Mouse (Mus musculus): ENCODE data around the gene Sdcbp2. TPM values are rescaled to one million over a fixed set of nuclear protein-coding genes. Genes with fewer than 3 reads are reported as not detected.

Sdcbp2 gene
- polyA plus RNA-seq, 1 experiment: 0.41 TPM

DNA sequence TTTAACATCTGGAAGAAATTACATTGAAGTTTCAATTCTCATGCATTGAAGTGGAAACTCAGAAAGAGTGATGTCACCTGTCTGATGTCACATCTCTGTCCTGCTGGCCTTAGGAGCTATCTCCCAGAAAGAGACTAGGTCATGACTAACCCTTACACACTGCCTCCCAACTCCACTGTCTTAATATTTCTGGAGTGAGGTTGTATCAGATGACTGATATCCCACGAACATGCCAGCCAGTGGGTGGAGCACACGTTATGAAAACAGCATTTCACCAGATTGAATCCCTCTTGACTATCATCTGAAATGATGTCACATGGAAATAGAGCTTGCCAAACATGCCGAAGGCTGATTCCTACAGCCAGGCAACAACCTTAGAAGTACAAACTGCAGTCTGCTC is 7.4 kb upstream of the Sdcbp2 start:
- TF ChIP-seq MYOD1 (IDR thresholded peaks at IDR 0.05; ENCODE audit: control insufficient read depth in 1 of 3, insufficient read length in 2 of 3, low read depth in 2 of 3) (no peak), MYOG (IDR thresholded peaks at IDR 0.05; ENCODE audit: control insufficient read depth in 1 of 3, insufficient read depth in 1 of 3, insufficient read length in 2 of 3, low read depth in 2 of 3) (no peak), E2F4 (IDR thresholded peaks at IDR 0.05; ENCODE audit: insufficient read depth) (no peak), MAX (IDR thresholded peaks at IDR 0.05; ENCODE audit: low read depth) (no peak), POLR2A (IDR thresholded peaks at IDR 0.05; ENCODE audit: insufficient read length, low read depth) (no peak), TCF12 (IDR thresholded peaks at IDR 0.05; ENCODE audit: insufficient read depth, poor library complexity, severe bottlenecking) (no peak), POLR2AphosphoS2 (IDR thresholded peaks at IDR 0.05; ENCODE audit: insufficient read length, low read depth) (no peak), TCF3 (IDR thresholded peaks at IDR 0.05; ENCODE audit: insufficient read length, low read depth) (no peak), SRF (IDR thresholded peaks at IDR 0.05; ENCODE audit: control insufficient read depth, insufficient read length, low read depth) (no peak), REST (IDR thresholded peaks at IDR 0.05; ENCODE audit: insufficient read depth, insufficient read length) (no peak), CEBPB (IDR thresholded peaks at IDR 0.05; ENCODE audit: insufficient read depth, poor library complexity, severe bottlenecking) (no peak), USF1 (IDR thresholded peaks at IDR 0.05; ENCODE audit: low read depth) (no peak)
- no peak overlapping the region for H3K4me2 ChIP-seq (ENCODE audit: low read depth)
- H3ac ChIP-seq (ENCODE audit: control insufficient read depth, insufficient read length): no peak overlapping the region
- H3K27me3 ChIP-seq (ENCODE audit: control insufficient read depth, insufficient read depth, insufficient read length): no peaks in the 10 kb centered on the region
- no peaks in the 10 kb centered on the region for H3K79me2 ChIP-seq (ENCODE audit: control insufficient read depth, insufficient read depth)
- H3K4me3 ChIP-seq: no peak overlapping the region
- H3K36me3 ChIP-seq (ENCODE audit: control insufficient read depth, insufficient read depth): peaks cover 46% of the 10 kb centered on the region

DNA sequence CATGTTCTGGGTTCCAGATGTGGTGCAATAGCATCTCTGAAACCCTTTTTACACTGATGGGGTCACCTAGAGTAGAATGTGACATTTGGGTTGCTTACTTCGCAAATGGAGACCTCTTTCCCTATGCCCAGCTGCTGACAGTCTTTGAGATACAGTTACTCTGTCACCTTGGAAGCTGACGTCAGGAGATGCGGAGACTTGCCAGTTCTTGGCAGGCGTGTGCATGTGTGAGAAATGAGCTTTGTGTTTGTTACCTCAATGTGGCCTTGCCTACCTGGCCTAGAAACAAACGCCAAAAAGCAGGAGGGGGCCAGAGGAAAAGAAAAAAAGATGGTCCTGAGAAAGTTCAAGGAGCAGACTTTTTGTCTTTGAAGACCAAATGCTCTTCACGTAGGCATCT is 5.6 kb upstream of the Sdcbp2 start:
- Histone ChIP-seq H3K36me3 (ENCODE audit: control insufficient read depth, insufficient read depth) (peaks cover 31% of the 10 kb centered on the region), H3K27me3 (ENCODE audit: control insufficient read depth, insufficient read depth, insufficient read length) (no peaks in the 10 kb centered on the region), H3K4me2 (ENCODE audit: low read depth) (no peak overlapping the region), H3ac (ENCODE audit: control insufficient read depth, insufficient read length) (no peak overlapping the region), H3K79me2 (ENCODE audit: control insufficient read depth, insufficient read depth) (no peaks in the 10 kb centered on the region), H3K4me3 (no peak overlapping the region)
- TF ChIP-seq MYOD1 (IDR thresholded peaks at IDR 0.05; ENCODE audit: control insufficient read depth in 1 of 3, insufficient read length in 2 of 3, low read depth in 2 of 3) (no peak), MAX (IDR thresholded peaks at IDR 0.05; ENCODE audit: low read depth) (no peak), REST (IDR thresholded peaks at IDR 0.05; ENCODE audit: insufficient read depth, insufficient read length) (no peak), MYOG (IDR thresholded peaks at IDR 0.05; ENCODE audit: control insufficient read depth in 1 of 3, insufficient read depth in 1 of 3, insufficient read length in 2 of 3, low read depth in 2 of 3) (no peak), E2F4 (IDR thresholded peaks at IDR 0.05; ENCODE audit: insufficient read depth) (no peak), SRF (IDR thresholded peaks at IDR 0.05; ENCODE audit: control insufficient read depth, insufficient read length, low read depth) (no peak), POLR2AphosphoS2 (IDR thresholded peaks at IDR 0.05; ENCODE audit: insufficient read length, low read depth) (no peak), TCF12 (IDR thresholded peaks at IDR 0.05; ENCODE audit: insufficient read depth, poor library complexity, severe bottlenecking) (no peak), USF1 (IDR thresholded peaks at IDR 0.05; ENCODE audit: low read depth) (no peak), POLR2A (IDR thresholded peaks at IDR 0.05; ENCODE audit: insufficient read length, low read depth) (no peak), CEBPB (IDR thresholded peaks at IDR 0.05; ENCODE audit: insufficient read depth, poor library complexity, severe bottlenecking) (no peak), TCF3 (IDR thresholded peaks at IDR 0.05; ENCODE audit: insufficient read length, low read depth) (no peak)

DNA sequence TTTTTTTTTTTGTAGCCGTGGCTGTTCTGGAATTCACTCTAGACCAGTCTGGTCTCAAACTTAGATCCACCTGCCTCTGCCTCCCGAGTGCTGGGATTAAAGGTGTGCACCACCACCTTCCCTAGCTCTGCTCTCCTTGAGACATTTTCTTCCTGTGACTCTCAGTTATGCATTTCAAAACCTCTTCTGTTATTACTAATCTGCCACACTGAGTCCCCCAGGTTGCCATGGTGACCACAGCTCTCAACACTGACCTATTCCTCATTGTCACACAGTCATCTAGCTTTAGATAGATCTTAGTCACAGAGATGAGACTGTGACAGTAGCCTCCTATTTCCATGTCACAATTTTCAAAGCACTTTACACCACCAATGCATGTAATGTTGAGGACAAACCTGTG is 3.0 kb upstream of the Sdcbp2 start:
- H3K4me3 ChIP-seq: no peak overlapping the region
- H3K79me2 ChIP-seq (ENCODE audit: control insufficient read depth, insufficient read depth): no peaks in the 10 kb centered on the region
- H3K4me2 ChIP-seq (ENCODE audit: low read depth): no peak overlapping the region
- H3K36me3 ChIP-seq (ENCODE audit: control insufficient read depth, insufficient read depth): peaks cover 8% of the 10 kb centered on the region
- no peaks in the 10 kb centered on the region for H3K27me3 ChIP-seq (ENCODE audit: control insufficient read depth, insufficient read depth, insufficient read length)
- TF ChIP-seq USF1 (IDR thresholded peaks at IDR 0.05; ENCODE audit: low read depth) (no peak), MAX (IDR thresholded peaks at IDR 0.05; ENCODE audit: low read depth) (no peak), CEBPB (IDR thresholded peaks at IDR 0.05; ENCODE audit: insufficient read depth, poor library complexity, severe bottlenecking) (no peak), MYOG (IDR thresholded peaks at IDR 0.05; ENCODE audit: control insufficient read depth in 1 of 3, insufficient read depth in 1 of 3, insufficient read length in 2 of 3, low read depth in 2 of 3) (no peak), POLR2A (IDR thresholded peaks at IDR 0.05; ENCODE audit: insufficient read length, low read depth) (no peak), MYOD1 (IDR thresholded peaks at IDR 0.05; ENCODE audit: control insufficient read depth in 1 of 3, insufficient read length in 2 of 3, low read depth in 2 of 3) (no peak), TCF12 (IDR thresholded peaks at IDR 0.05; ENCODE audit: insufficient read depth, poor library complexity, severe bottlenecking) (no peak), SRF (IDR thresholded peaks at IDR 0.05; ENCODE audit: control insufficient read depth, insufficient read length, low read depth) (no peak), E2F4 (IDR thresholded peaks at IDR 0.05; ENCODE audit: insufficient read depth) (no peak), REST (IDR thresholded peaks at IDR 0.05; ENCODE audit: insufficient read depth, insufficient read length) (no peak), POLR2AphosphoS2 (IDR thresholded peaks at IDR 0.05; ENCODE audit: insufficient read length, low read depth) (no peak), TCF3 (IDR thresholded peaks at IDR 0.05; ENCODE audit: insufficient read length, low read depth) (no peak)
- H3ac ChIP-seq (ENCODE audit: control insufficient read depth, insufficient read length): no peak overlapping the region

DNA sequence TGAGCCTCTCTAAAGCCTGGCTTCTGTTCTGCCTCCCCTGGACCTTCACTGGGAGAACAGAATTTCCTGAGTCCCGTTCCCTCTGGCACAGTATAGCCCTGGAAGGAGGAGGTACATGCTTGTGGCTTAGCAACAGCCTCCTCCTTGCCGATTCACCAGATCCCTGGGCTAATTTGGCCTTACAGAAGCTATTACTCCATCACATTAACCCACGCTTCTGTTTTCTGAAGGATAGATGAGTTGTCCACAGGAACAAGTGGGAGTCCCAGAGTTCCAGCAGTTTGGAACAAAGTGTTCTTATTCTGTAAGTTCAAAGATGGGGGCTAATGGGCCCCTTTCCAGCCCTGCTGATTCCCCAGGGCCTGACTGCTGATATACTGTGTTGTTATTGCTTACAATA is 1.2 kb downstream of the Sdcbp2 start:
- H3K36me3 ChIP-seq (ENCODE audit: control insufficient read depth, insufficient read depth): no peaks in the 10 kb centered on the region
- H3K4me3 ChIP-seq: no peak overlapping the region
- no peak overlapping the region for H3ac ChIP-seq (ENCODE audit: control insufficient read depth, insufficient read length)
- TF ChIP-seq POLR2A (IDR thresholded peaks at IDR 0.05; ENCODE audit: insufficient read length, low read depth): no peak
- H3K4me2 ChIP-seq (ENCODE audit: low read depth): no peak overlapping the region
- no peaks in the 10 kb centered on the region for H3K79me2 ChIP-seq (ENCODE audit: control insufficient read depth, insufficient read depth)
- H3K27me3 ChIP-seq (ENCODE audit: control insufficient read depth, insufficient read depth, insufficient read length): peaks cover 5% of the 10 kb centered on the region

DNA sequence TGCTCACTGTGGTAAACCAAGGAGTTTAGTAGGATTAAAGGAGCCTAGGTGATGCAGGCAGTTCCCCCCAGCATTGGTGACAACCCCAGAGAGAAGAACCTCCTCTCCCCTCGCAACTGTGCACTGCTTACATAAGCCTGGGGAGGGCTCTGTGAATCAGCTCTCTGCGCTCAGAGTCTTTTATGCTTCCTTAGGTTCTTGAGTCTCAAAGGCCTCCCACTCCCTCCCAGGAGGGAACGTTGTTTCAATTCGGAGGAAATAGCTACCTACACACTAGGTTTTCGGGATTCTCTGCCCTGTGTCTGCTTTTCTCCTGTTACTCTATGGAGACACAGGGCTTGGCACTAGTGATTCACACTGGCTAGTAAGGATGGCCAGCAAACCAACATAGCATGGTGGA is 2.2 kb downstream of the Sdcbp2 start:
- no peaks in the 10 kb centered on the region for H3K79me2 ChIP-seq (ENCODE audit: control insufficient read depth, insufficient read depth)
- H3K27me3 ChIP-seq (ENCODE audit: control insufficient read depth, insufficient read depth, insufficient read length): peaks cover 5% of the 10 kb centered on the region
- H3ac ChIP-seq (ENCODE audit: control insufficient read depth, insufficient read length): no peak overlapping the region
- no peak overlapping the region for H3K4me2 ChIP-seq (ENCODE audit: low read depth)
- H3K4me3 ChIP-seq: no peak overlapping the region
- H3K36me3 ChIP-seq (ENCODE audit: control insufficient read depth, insufficient read depth): no peaks in the 10 kb centered on the region
- no peak for TF ChIP-seq MAX (IDR thresholded peaks at IDR 0.05; ENCODE audit: low read depth)
- no peak for TF ChIP-seq TCF3 (IDR thresholded peaks at IDR 0.05; ENCODE audit: insufficient read length, low read depth)
- no peak for TF ChIP-seq TCF12 (IDR thresholded peaks at IDR 0.05; ENCODE audit: insufficient read depth, poor library complexity, severe bottlenecking)

All from myocyte (in vitro differentiated cells).